Mouse (Mus musculus): ENCODE results near the gene Rnf180. TPM values are rescaled to one million over a fixed set of nuclear protein-coding genes. Genes with fewer than 3 reads are reported as not detected.

Gene Rnf180
- polyA plus RNA-seq, 1 experiment from 2014 or later: 1.0 TPM

- WGBS (ENCODE audit: insufficient replicate concordance): 63% methylated on average over 2 of the region's 2 CpGs
- DNase-seq: no peak
- Histone ChIP-seq H3K4me2 (ENCODE audit: low read depth, low read length) (no peak overlapping the region), H3K4me1 (ENCODE audit: insufficient read depth) (no peaks in the 10 kb centered on the region), H3K9me3 (ENCODE audit: low read length) (no peaks in the 10 kb centered on the region), H3K4me3 (ENCODE audit: low read depth, low read length) (no peak overlapping the region), H3K27ac (ENCODE audit: low read depth) (no peak overlapping the region), H3K9ac (replicated peaks) (no peak overlapping the region), H3K36me3 (replicated peaks; ENCODE audit: insufficient read depth, low read length) (no peaks in the 10 kb centered on the region), H3K27me3 (ENCODE audit: insufficient read depth, low read length) (no peaks in the 10 kb centered on the region)
- no peak for ATAC-seq
- TF ChIP-seq CTCF (IDR thresholded peaks at IDR 0.05; ENCODE audit: low read depth): no peak
- TF ChIP-seq EP300 (IDR thresholded peaks at IDR 0.05; ENCODE audit: low read depth): no peak
Observed at GRCm38 (mm10) chr13:105096316-105096715, 198.3 kb downstream of the Rnf180 start.

- Histone ChIP-seq H3K27me3 (ENCODE audit: insufficient read depth, low read length) (no peaks in the 10 kb centered on the region), H3K4me3 (ENCODE audit: low read depth, low read length) (no peak overlapping the region), H3K4me2 (ENCODE audit: low read depth, low read length) (no peak overlapping the region), H3K36me3 (replicated peaks; ENCODE audit: insufficient read depth, low read length) (no peaks in the 10 kb centered on the region), H3K27ac (ENCODE audit: low read depth) (no peak overlapping the region), H3K9me3 (ENCODE audit: low read length) (no peaks in the 10 kb centered on the region), H3K9ac (replicated peaks) (no peak overlapping the region), H3K4me1 (ENCODE audit: insufficient read depth) (no peaks in the 10 kb centered on the region)
- WGBS (ENCODE audit: insufficient replicate concordance): 72% methylated on average over 3 of the region's 3 CpGs
- no peak for DNase-seq
- no peak for TF ChIP-seq CTCF (IDR thresholded peaks at IDR 0.05; ENCODE audit: low read depth)
- TF ChIP-seq EP300 (IDR thresholded peaks at IDR 0.05; ENCODE audit: low read depth): no peak
- no peak for ATAC-seq
Observed at GRCm38 (mm10) chr13:105089276-105089675, 205.3 kb downstream of the Rnf180 start.

- no peaks in the 10 kb centered on the region for H3K9me3 ChIP-seq (ENCODE audit: low read length)
- no peaks in the 10 kb centered on the region for H3K27me3 ChIP-seq (ENCODE audit: insufficient read depth, low read length)
- 80% methylated on average over 10 of the region's 10 CpGs for WGBS (ENCODE audit: insufficient replicate concordance)
- H3K27ac ChIP-seq (ENCODE audit: low read depth): no peak within 1 kb of the TSS
- no peak within 1 kb of the TSS for H3K4me3 ChIP-seq (ENCODE audit: low read depth, low read length)
- no peak for TF ChIP-seq EP300 (IDR thresholded peaks at IDR 0.05; ENCODE audit: low read depth)
- TF ChIP-seq CTCF (IDR thresholded peaks at IDR 0.05; ENCODE audit: low read depth): no peak
- H3K4me1 ChIP-seq (ENCODE audit: insufficient read depth): no peaks in the 10 kb centered on the region
- no peak within 1 kb of the TSS for H3K4me2 ChIP-seq (ENCODE audit: low read depth, low read length)
- ATAC-seq (no peak), DNase-seq (no peak)
- no peaks in the 10 kb centered on the region for H3K36me3 ChIP-seq (replicated peaks; ENCODE audit: insufficient read depth, low read length)
- no peak within 1 kb of the TSS for H3K9ac ChIP-seq (replicated peaks)
Observed at GRCm38 (mm10) chr13:105081862-105082261, 212.8 kb downstream of the Rnf180 start, which contains the start of gene 4933425L06Rik. TSS of gene 4933425L06Rik (plus strand) at chr13:105082122.

Other genes starting within 250 kb of the Rnf180 start
- gene Rgs7bp, start 239.9 kb downstream of the Rnf180 start, polyA plus RNA-seq (2015; fragmentation: Nextera tagmentation; extraction: Ambion mirVana): 0.45 and 0.58 TPM in 2 replicates
- not detected in 2 replicates for gene 4933425L06Rik, start 212.7 kb downstream of the Rnf180 start, polyA plus RNA-seq (2015; fragmentation: Nextera tagmentation; extraction: Ambion mirVana)
- not detected in 2 replicates for gene Htr1a, start 148.8 kb upstream of the Rnf180 start, polyA plus RNA-seq (2015; fragmentation: Nextera tagmentation; extraction: Ambion mirVana)

All from liver, postnatal 0 days (tissue).